Mouse (Mus musculus): Measurements from ENCODE around the gene Cntnap4.

The Cntnap4 gene

GRCm38 (mm10) chr8:112569471-112570141 is at the start of gene Cntnap4:
Gene Cntnap4 (plus strand): TSS chr8:112570043.
- DNase-seq (ENCODE audit: low read depth, low spot score) = no peak

- no peak for DNase-seq (ENCODE audit: low read depth, low spot score)
Observed at GRCm38 (mm10) chr8:112557376-112557775, 12.5 kb upstream of the Cntnap4 start.

- no peak for DNase-seq (ENCODE audit: low read depth, low spot score)
Observed at GRCm38 (mm10) chr8:112570541-112570940, 698 bp downstream of the Cntnap4 start.

GRCm38 (mm10) chr8:112571337-112571904 is 1.6 kb downstream of the Cntnap4 start:
- DNase-seq (ENCODE audit: low read depth, low spot score) = peak; percentile 32

- DNase-seq (ENCODE audit: low read depth, low spot score) = no peak
Observed at GRCm38 (mm10) chr8:112581473-112581872, 11.6 kb downstream of the Cntnap4 start.

DNA sequence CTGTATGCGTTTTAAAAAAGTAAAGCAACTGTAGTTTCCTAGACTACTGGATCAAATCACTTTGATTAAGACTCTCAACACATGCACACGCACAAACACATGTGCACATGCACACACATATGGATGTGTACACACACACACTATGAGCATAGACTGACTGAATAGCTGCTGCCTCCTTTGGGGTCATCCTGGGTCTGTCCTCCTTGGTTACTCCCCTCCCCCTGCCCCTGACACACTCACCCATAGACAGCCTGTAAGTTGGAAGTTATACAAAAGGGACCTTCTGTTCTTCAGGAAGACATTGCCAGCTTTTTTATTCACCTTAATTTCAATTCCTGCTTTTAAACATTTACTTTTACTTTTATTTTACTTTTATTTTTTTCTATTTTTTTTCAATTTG is 13.6 kb downstream of the Cntnap4 start:
- no peak for DNase-seq (ENCODE audit: low read depth, low spot score)

- DNase-seq (ENCODE audit: low read depth, low spot score) = no peak
Observed at GRCm38 (mm10) chr8:112588357-112589051, 18.7 kb downstream of the Cntnap4 start.

DNA sequence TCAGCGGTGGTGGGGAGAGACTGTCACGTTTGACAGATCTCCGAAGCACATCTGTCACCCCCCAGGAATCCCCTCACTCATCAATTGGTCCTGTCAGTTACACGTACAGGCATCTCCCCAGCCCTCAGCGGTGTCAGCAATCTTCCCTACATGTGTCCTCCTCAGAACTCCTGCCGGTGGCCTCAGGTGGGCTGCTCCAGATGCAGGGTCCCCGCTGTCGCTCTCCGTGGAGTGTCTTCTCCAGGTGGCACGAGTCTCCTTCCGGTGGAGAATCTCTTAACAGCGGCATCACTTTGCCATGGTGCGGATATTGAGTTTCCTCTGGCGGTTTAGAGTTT is 19.2 kb downstream of the Cntnap4 start:
- DNase-seq (ENCODE audit: low read depth, low spot score) = no peak

GRCm38 (mm10) chr8:112596023-112596776 is 26.4 kb downstream of the Cntnap4 start:
- DNase-seq (ENCODE audit: low read depth, low spot score) = no peak

DNA sequence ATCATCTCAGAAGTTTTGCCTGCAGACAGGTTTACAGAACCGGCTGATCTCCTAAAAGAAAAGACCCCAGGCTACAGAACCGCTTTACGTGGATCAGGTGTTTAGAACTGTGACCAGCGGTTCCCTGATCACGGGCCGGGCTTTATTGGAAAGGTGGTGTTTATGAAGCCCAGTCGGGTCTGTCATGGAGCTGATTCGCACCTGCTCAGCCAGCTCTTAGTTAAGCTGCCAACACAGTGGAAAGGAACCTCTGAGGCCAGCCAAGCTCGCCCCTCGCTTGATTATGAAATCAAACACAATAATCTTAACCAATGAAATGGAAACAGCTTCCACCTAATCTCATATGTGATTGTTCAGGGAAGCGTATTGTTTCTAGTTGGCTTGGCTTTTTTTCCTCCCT is 30.1 kb downstream of the Cntnap4 start:
- no peak for DNase-seq (ENCODE audit: low read depth, low spot score)

DNA sequence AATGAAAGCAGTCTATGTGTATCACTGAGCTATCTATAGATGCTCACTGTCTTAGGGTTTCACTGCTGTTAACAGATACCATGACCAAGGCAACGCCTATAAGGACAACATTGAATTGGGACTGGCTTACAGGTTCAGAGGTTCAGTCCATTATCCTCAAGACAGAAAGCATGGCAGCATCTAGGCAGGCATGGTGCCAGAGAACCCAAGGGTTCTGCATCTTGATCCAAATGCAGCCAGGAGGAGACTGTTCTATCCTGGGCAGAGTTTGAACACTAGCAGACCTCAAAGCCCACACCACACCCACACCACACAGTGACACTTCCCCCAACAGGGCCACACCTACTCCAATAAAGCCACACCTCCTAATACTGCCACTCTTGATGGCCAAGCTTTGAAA is 31.3 kb downstream of the Cntnap4 start:
- DNase-seq (ENCODE audit: low read depth, low spot score) = no peak

DNA sequence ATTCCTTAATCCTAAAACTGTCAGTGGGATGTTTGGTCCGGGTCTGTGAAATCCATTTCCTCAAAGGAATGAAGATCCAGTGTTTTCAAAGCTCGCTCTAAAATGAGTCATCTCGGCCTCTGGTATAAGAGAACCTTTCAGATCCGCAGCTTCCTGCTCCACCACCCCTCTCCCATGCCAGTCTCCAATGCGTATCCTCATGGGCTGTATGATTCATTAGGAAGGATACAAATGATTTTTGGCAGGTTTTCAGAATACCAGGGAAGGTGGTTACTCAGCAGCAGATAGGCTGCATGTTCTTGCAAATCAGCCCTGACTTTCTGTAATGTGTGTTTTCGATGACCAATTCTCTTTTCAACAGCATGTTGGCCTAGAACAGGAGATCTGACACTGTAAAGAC is 40.3 kb downstream of the Cntnap4 start:
- DNase-seq (ENCODE audit: low read depth, low spot score) = no peak

DNA sequence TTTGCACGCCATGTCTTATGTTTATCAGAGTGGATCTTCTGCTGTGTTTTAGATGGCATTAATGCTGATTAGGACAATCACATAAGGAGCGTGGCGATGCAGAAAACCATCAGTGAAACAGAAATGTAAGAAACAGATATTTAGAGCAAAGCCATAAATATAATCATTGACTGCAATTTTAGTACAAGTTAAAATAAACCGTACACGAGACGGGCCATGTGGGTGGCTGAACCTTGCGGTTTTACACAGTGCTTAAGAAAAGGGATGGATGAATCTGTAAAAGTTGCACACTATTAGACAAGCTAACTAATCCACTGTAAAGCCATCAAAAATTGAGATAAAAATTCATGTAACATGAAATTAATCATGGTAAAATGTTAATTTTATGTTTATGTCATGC is 58.9 kb downstream of the Cntnap4 start:
- DNase-seq (ENCODE audit: low read depth, low spot score) = no peak

DNA sequence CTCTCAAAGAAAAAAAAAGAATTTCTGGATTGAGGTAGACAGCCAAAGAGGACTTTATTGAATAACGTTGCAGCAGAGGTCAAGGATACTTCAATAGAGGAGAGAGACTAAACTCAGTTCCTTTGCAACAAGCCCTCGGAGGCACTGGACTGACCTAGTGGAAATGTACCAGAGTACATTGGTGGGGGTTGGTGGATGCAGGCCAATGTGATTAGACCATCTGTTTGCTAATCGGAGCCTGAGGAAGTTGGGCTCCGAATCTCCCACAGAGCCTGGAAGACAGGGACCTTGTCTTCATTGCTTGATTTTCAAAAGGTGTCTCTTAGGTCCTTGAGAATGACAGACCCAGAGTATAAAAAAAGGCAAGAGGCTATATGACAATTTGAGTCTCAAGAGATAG is 82.8 kb downstream of the Cntnap4 start:
- no peak for DNase-seq (ENCODE audit: low read depth, low spot score)

DNA sequence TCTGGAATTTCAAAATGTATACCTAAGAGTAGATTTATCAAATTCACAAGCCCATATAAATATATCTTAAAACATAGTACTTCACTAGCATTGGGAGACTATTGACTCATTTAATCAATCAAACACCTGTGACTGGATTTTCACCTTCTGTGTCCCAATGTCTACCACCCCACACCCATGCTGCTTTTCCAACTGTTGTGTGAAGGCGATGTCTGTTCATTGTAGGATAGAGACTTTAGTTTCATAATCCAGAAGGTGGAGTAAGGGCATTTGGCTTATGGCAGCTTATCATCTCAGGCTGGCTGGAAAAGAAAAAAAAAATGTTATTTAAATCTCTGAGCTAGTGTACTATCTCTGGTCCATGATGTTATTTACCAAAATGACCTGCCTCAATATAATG is 83.4 kb downstream of the Cntnap4 start:
- DNase-seq (ENCODE audit: low read depth, low spot score) = no peak

- no peak for DNase-seq (ENCODE audit: low read depth, low spot score)
Observed at GRCm38 (mm10) chr8:112653994-112654393, 84.2 kb downstream of the Cntnap4 start.

- no peak for DNase-seq (ENCODE audit: low read depth, low spot score)
Observed at GRCm38 (mm10) chr8:112664067-112664466, 94.2 kb downstream of the Cntnap4 start.

DNA sequence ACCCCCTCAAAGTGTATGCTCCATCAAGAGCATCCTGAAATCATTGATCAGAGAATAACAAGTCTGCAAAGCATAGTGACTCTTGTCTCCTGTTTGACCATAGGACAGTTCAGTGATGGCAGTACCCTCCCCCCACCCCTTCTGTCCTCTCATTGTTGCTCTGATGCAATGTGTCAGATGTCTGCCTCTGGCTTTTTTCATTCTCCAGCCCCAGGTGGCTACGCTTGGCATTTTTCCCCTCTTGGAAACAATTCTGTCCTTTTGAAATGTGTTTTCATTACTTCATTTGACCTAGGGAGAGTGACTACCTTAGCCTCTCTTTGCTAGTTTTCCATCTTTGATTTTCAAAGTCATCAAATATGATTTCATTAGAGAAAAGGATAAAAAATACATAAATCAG is 104.8 kb downstream of the Cntnap4 start:
- no peak for DNase-seq (ENCODE audit: low read depth, low spot score)

- DNase-seq (ENCODE audit: low read depth, low spot score) = no peak
Observed at GRCm38 (mm10) chr8:112681757-112682156, 111.9 kb downstream of the Cntnap4 start.

GRCm38 (mm10) chr8:112695708-112696107 is 125.9 kb downstream of the Cntnap4 start:
- no peak for DNase-seq (ENCODE audit: low read depth, low spot score)

- no peak for DNase-seq (ENCODE audit: low read depth, low spot score)
Observed at GRCm38 (mm10) chr8:112698141-112698540, 128.3 kb downstream of the Cntnap4 start.

DNA sequence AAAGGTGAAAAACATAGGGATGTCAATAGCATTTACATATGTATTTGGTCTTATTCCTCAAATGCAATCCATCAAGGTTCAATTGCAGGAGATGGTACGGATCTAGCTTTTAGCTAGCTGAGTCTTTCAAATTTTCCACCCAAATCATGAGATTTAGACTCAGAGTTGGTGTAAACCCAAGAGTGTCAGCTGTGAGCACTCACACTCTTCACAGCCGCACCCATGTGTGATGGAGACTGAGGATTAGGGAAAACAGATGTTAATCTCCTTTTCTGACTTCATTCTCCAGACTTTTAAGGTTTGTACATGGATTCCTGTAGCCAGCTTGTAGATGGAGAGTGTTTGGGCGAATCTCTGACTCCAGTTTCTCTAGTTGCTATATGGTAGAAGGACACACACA is 147.1 kb downstream of the Cntnap4 start:
- DNase-seq (ENCODE audit: low read depth, low spot score) = no peak

Measured in embryo, embryonic 11.5 days (tissue).